Mouse (Mus musculus) heart, embryonic 12.5 days (tissue): Measurements from ENCODE around the gene Ano1. TPM values are rescaled to one million over a fixed set of nuclear protein-coding genes. Genes with fewer than 3 reads are reported as not detected.

Experiments used
- ATAC-seq: fragments of 200-750 bp; cut with Nextera tagmentation; 2 replicates; pipeline ENCODE4 v1.8.0; 2017; ENCODE audit warnings: moderate TSS enrichment, moderate library complexity; ENCODE audit not compliant: insufficient number of reproducible peaks, low FRiP score
- H3K27ac ChIP-seq: fragments of 300-500 bp; sonication (generic); 2 replicates; pipeline ENCODE4 v1.5.1; 2016; ENCODE audit warnings: mild to moderate bottlenecking, moderate library complexity; ENCODE audit not compliant: poor library complexity, severe bottlenecking
- H3K27me3 ChIP-seq: fragments of 300-500 bp; sonication (generic); replicated peaks from 2 replicates; pipeline ENCODE4 v1.6.1; 2016; ENCODE audit warnings: mild to moderate bottlenecking, moderate library complexity
- H3K36me3 ChIP-seq: fragments of 300-500 bp; sonication (generic); 2 replicates; pipeline ENCODE4 v1.6.1; 2016; ENCODE audit warnings: mild to moderate bottlenecking, moderate library complexity
- H3K4me1 ChIP-seq: fragments of 300-500 bp; sonication (generic); replicated peaks from 2 replicates; pipeline ENCODE4 v1.6.1; 2016; ENCODE audit warnings: mild to moderate bottlenecking
- H3K4me2 ChIP-seq: fragments of 300-500 bp; sonication (generic); 2 replicates; pipeline ENCODE4 v1.6.1; 2016; ENCODE audit warnings: mild to moderate bottlenecking, moderate library complexity
- H3K4me3 ChIP-seq: fragments of 300-500 bp; sonication (generic); 2 replicates; pipeline ENCODE4 v1.5.1; 2016; ENCODE audit warnings: mild to moderate bottlenecking
- H3K9ac ChIP-seq: fragments of 300-500 bp; sonication (generic); 2 replicates; pipeline ENCODE4 v1.6.1; 2016; ENCODE audit warnings: mild to moderate bottlenecking, moderate library complexity
- H3K9me3 ChIP-seq: fragments of 300-500 bp; sonication (generic); replicated peaks from 2 replicates; pipeline ENCODE4 v1.6.1; 2016; ENCODE audit warnings: mild to moderate bottlenecking, moderate library complexity
- WGBS: fragments of 180-500 bp; shearing (Covaris S2); methylation state at CpG from one replicate; pipeline ENCODE4 v1.1.7; 2016; 5-methylcytosine and 5-hydroxymethylcytosine counted together
- polyA plus RNA-seq: library from polyadenylated mRNA; unstranded; fragments of >200 nt; fragmentation: Nextera tagmentation; extraction: Ambion mirVana; gene quantifications from 2 replicates; pipeline ENCODE4 v1.2.1, GENCODE M21; 2016

The Ano1 gene
- polyA plus RNA-seq, 1 experiment from 2014 or later = 12.7 TPM

DNA sequence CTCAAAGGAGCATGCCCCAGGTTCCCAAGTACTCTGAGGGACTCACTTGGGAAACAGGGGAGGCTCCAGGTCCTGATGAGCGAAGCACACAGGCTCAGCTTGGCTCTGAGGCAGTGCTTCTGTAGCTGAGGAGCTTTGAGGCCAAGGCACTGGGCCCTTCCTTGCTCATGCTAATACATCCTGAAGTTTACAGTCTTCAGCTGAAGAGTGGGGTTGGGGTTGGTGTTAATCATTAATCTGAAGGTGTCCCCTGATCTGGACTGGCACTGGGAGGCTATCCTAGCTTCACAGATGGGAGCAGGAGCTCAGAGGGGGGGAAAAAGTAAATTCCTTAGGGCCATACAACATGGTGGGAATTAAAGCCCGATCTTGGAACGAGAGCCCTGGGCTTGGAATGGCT lies 117.3 kb downstream of the Ano1 start:
- H3K4me1 ChIP-seq = peaks cover 13% of the 10 kb centered on the region
- H3K4me3 ChIP-seq = no peak overlapping the region
- ATAC-seq = no peak
- no peaks in the 10 kb centered on the region for H3K36me3 ChIP-seq
- no peak overlapping the region for H3K9ac ChIP-seq
- 85% methylated on average over 3 of the region's 3 CpGs for WGBS
- no peaks in the 10 kb centered on the region for H3K27me3 ChIP-seq
- H3K27ac ChIP-seq = no peak overlapping the region
- no peak overlapping the region for H3K4me2 ChIP-seq
- no peaks in the 10 kb centered on the region for H3K9me3 ChIP-seq

GRCm38 (mm10) chr7:144632321-144632720 lies 119.5 kb downstream of the Ano1 start:
- Histone ChIP-seq H3K4me3 (no peak overlapping the region), H3K9me3 (no peaks in the 10 kb centered on the region), H3K36me3 (no peaks in the 10 kb centered on the region), H3K9ac (no peak overlapping the region), H3K4me1 (peaks cover 26% of the 10 kb centered on the region), H3K4me2 (no peak overlapping the region), H3K27me3 (0 out of 2 replicates have a peak, but pooled peaks cover 11% of the 10 kb centered on the region), H3K27ac (no peak overlapping the region)
- no peak for ATAC-seq

DNA sequence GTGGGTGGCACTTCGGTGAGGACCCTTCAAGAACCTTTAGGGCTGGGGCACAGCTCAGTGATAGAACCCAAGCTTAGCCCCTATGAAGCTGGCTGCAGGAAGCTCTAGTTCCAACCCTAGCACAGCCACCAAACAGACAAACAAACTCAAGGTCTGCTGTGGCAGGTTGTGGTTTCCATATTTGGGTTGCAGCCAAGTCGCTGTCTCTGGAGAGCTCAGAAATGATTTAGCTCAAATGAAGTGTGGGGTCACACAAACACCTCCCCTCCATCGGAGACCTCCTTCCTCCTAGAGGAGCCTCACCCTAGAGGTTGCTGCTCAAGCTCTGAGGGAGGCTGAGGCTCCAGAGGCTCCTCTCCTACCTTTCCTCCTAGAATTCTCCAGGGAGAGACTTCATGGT lies 121.2 kb downstream of the Ano1 start:
- ATAC-seq = no peak
- H3K4me3 ChIP-seq = no peak overlapping the region
- H3K27ac ChIP-seq = no peak overlapping the region
- H3K9me3 ChIP-seq = no peaks in the 10 kb centered on the region
- H3K4me1 ChIP-seq = peaks cover 21% of the 10 kb centered on the region
- WGBS = 76% methylated on average over 3 of the region's 3 CpGs
- H3K27me3 ChIP-seq = 0 out of 2 replicates have a peak, but pooled peaks cover 13% of the 10 kb centered on the region
- H3K9ac ChIP-seq = no peak overlapping the region
- H3K36me3 ChIP-seq = no peaks in the 10 kb centered on the region
- H3K4me2 ChIP-seq = no peak overlapping the region

DNA sequence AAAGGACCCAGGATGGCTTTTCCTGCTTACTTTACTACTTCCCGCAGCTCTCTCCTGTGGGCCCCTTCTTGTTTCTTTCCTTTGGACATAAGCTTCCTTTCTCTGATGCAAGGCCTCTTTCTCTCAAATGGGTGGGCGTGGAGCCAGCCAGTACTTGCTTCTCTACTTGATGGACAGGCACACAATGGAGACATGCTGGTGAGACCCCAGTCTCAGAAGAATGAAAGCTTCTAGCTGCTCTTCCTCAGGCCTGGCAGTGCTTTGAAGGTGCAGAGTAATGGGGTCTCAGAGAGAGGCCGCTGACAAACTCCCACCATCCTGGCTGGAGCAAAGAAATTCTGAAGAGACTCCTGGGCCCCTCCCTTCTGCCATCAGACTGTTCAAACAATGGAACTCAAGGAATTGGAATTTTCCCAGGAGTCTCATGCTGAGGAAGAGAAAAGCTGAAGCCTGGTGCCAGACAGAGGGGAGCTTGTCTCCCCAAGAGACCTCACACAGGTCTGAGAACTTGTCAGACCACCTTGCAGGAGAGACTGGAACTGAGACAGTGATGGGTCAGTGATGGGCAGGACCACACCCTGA lies 123.3 kb downstream of the Ano1 start:
- H3K27ac ChIP-seq = no peak overlapping the region
- no peak overlapping the region for H3K4me2 ChIP-seq
- no peak for ATAC-seq
- H3K4me3 ChIP-seq = no peak overlapping the region
- WGBS = 45% methylated on average over 3 of the region's 3 CpGs
- peaks cover 22% of the 10 kb centered on the region for H3K4me1 ChIP-seq
- no peaks in the 10 kb centered on the region for H3K36me3 ChIP-seq
- H3K9ac ChIP-seq = no peak overlapping the region
- H3K27me3 ChIP-seq = 0 out of 2 replicates have a peak, but pooled peaks cover 13% of the 10 kb centered on the region
- H3K9me3 ChIP-seq = no peaks in the 10 kb centered on the region

DNA sequence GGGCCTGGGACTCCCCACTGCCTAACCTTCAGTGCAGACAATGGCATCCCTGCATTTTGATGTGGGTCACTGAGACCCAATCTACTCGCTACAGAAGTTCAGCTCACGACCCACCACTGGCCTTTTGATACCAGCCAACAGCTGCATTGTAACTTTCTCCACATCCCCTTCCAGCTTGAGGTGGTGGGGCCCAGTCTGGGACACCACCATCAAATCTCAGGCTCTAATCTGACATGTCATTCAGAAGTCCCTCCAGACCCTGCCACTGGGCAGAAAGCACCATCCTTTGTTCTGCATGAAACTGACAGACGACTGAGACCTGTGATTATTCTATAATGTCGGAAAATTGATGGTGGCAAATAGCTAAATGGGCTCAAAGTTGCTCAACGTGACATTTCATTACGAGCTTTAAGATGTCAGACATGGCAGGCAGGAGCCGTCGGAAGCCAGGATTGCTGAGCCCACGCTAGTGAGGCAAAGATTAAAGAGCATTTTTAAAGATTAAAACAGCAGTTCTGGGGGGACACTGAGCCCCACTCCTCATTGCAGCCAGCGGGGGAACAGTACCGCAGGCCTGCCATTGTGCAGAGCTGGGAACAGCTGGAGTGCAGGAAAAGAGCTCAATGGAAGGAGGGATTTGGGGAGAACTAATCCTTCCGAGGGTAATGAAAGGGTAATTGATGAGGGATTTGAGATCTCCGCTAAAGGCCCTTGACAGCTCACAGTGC lies 124.0 kb downstream of the Ano1 start:
- ATAC-seq = no peak
- WGBS = 50% methylated on average over 13 of the region's 13 CpGs
- no peak overlapping the region for H3K9ac ChIP-seq

DNA sequence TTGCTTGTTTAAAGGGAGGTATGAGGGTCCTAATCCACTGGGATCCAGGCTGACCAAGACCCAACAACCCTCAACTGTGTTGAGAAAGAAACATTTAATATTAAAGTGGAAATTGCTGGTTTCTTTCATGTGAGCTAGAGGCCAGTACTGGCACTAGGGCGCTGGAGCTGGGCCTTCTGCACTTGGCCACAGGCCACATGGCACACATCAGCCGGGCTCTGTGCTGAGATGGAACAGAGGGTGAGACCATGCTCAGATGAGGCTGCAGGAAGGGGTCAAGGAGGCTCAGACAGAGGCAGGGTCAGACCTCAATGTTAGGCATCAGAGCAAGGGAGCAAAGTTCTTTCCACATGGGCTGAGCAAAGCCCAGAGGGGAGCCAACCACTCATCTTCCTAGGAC lies 125.7 kb downstream of the Ano1 start:
- 81% methylated on average over 2 of the region's 2 CpGs for WGBS
- no peak for ATAC-seq

More for the DNA sequence above, 124.0 kb downstream of the Ano1 start:
- Histone ChIP-seq H3K4me1 (peaks cover 22% of the 10 kb centered on the region), H3K27ac (no peak overlapping the region), H3K27me3 (0 out of 2 replicates have a peak, but pooled peaks cover 13% of the 10 kb centered on the region), H3K4me3 (no peak overlapping the region), H3K36me3 (0 out of 2 replicates have a peak, but pooled peaks cover 4% of the 10 kb centered on the region), H3K9me3 (no peaks in the 10 kb centered on the region), H3K4me2 (no peak overlapping the region)

GRCm38 (mm10) chr7:144620721-144621681 lies 130.8 kb downstream of the Ano1 start:
- Histone ChIP-seq H3K9ac (no peak overlapping the region), H3K9me3 (peaks cover 6% of the 10 kb centered on the region), H3K4me1 (peaks cover 9% of the 10 kb centered on the region; the same call in 1 of the 2 replicates), H3K4me3 (no peak overlapping the region), H3K27ac (no peak overlapping the region), H3K27me3 (no peaks in the 10 kb centered on the region), H3K36me3 (0 out of 2 replicates have a peak, but pooled peaks cover 4% of the 10 kb centered on the region), H3K4me2 (no peak overlapping the region)
- no peak for ATAC-seq
- 79% methylated on average over 22 of the region's 22 CpGs for WGBS

More for the DNA sequence above, 125.7 kb downstream of the Ano1 start:
- H3K27me3 ChIP-seq = 0 out of 2 replicates have a peak, but pooled peaks cover 13% of the 10 kb centered on the region
- peaks cover 22% of the 10 kb centered on the region for H3K4me1 ChIP-seq
- H3K4me2 ChIP-seq = no peak overlapping the region
- H3K4me3 ChIP-seq = no peak overlapping the region
- peaks cover 6% of the 10 kb centered on the region for H3K9me3 ChIP-seq
- H3K36me3 ChIP-seq = 0 out of 2 replicates have a peak, but pooled peaks cover 4% of the 10 kb centered on the region
- H3K27ac ChIP-seq = no peak overlapping the region
- H3K9ac ChIP-seq = no peak overlapping the region

GRCm38 (mm10) chr7:144620315-144620714 lies 131.5 kb downstream of the Ano1 start:
- H3K36me3 ChIP-seq = 0 out of 2 replicates have a peak, but pooled peaks cover 4% of the 10 kb centered on the region
- no peak overlapping the region for H3K4me3 ChIP-seq
- H3K4me2 ChIP-seq = no peak overlapping the region
- H3K4me1 ChIP-seq = peaks cover 12% of the 10 kb centered on the region
- no peak overlapping the region for H3K9ac ChIP-seq
- no peak overlapping the region for H3K27ac ChIP-seq
- no peaks in the 10 kb centered on the region for H3K27me3 ChIP-seq
- ATAC-seq = no peak
- H3K9me3 ChIP-seq = peaks cover 6% of the 10 kb centered on the region

DNA sequence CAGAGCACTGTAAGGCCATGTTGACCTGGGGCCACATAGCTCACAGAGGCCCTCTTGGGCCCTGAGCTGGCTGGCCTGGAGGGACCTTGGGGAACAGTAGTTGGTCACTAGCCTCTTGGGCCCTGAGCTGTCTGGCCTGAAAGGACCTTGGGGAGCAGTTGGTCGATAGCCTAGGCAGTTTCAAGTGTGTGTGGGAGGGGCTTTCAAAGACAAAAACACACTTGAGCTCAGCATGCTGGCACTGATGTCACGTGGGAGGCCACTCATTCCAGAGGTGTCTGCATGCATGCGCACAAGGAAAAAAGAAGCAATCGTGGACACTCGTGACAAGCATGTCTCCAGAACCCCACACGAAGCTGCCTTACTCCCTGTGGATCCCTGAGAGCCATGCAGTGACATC lies 136.4 kb downstream of the Ano1 start:
- no peak overlapping the region for H3K27ac ChIP-seq
- H3K4me1 ChIP-seq = peaks cover 14% of the 10 kb centered on the region
- no peak for ATAC-seq
- H3K9me3 ChIP-seq = no peaks in the 10 kb centered on the region
- no peaks in the 10 kb centered on the region for H3K27me3 ChIP-seq
- no peaks in the 10 kb centered on the region for H3K36me3 ChIP-seq
- H3K9ac ChIP-seq = no peak overlapping the region
- no peak overlapping the region for H3K4me3 ChIP-seq
- WGBS = 35% methylated on average over 6 of the region's 6 CpGs
- H3K4me2 ChIP-seq = no peak overlapping the region

DNA sequence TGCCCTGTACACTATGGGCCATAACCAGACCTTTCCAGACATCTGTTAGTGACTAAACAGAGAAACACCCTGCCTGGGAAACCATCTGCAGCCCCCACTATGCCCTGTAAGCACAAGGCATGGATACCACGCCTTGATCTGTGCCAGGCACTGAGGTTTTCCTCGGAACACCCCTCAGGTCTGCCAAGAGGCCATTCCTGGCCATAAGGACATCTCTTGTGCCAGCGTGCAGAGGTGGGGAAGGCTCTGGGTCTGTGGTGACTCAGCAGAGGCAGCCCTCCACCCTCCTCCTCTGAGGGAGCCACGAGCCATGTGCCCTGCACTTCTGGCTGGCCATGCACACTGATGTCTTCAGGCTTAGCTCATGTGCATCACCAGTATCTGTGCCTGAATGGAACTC lies 138.9 kb downstream of the Ano1 start:
- ATAC-seq = no peak

GRCm38 (mm10) chr7:144612351-144612750 lies 139.4 kb downstream of the Ano1 start:
- Histone ChIP-seq H3K9me3 (no peaks in the 10 kb centered on the region), H3K9ac (no peak overlapping the region), H3K4me2 (no peak overlapping the region), H3K27ac (no peak overlapping the region), H3K4me1 (peaks cover 14% of the 10 kb centered on the region), H3K4me3 (no peak overlapping the region), H3K36me3 (no peaks in the 10 kb centered on the region), H3K27me3 (no peaks in the 10 kb centered on the region)
- 45% methylated on average over 4 of the region's 4 CpGs for WGBS
- ATAC-seq = no peak

More for the DNA sequence above, 138.9 kb downstream of the Ano1 start:
- Histone ChIP-seq H3K4me1 (peaks cover 14% of the 10 kb centered on the region), H3K4me2 (no peak overlapping the region), H3K27me3 (no peaks in the 10 kb centered on the region), H3K36me3 (no peaks in the 10 kb centered on the region), H3K9ac (no peak overlapping the region), H3K9me3 (no peaks in the 10 kb centered on the region), H3K4me3 (no peak overlapping the region), H3K27ac (no peak overlapping the region)
- WGBS = 73% methylated on average over 4 of the region's 4 CpGs
